Mouse (Mus musculus): Measurements from ENCODE around the gene Alb.

Gene Alb

GRCm38 (mm10) chr5:90499509-90499908 lies 38.8 kb downstream of the Alb start:
- DNase-seq: no peak

DNA sequence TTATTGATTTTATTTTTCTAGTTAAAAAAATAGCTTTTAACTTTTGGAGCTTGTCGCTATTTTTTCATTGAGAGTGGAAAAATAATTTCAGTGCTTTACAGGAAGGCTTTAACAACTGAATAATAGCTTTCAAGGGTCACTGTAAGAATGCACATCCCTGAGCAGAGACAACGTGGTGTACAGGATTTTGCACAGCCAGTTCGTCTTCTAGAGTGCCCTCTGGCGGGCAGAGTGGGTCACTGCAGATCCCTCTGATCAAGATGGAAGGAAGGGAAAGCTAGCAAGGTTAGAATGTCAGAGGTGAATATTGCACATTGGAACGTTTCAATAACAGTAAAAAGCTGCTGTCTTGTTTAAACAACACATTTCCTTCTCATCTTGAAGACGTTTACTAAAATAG lies 40.0 kb downstream of the Alb start:
- peak; percentile 81 to 86 for DNase-seq

DNA sequence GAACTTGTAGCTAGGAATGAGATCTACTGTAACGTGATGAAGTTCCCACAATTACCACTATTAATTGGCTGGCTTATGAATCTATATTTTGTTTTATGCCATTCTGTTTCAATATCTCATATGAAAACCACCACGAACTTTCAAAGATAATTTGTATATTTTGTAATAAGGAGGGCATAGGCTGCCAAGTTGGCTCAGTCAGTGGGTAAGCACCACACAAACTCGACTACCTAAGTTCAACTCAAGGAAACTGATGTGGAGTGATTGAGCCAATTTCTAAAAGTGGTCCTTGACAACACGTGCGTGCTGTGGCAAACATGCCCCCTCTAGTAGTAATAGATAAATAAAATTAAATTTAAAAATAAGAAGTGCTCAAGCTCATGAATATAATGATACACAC lies 41.1 kb downstream of the Alb start:
- DNase-seq: no peak

- DNase-seq: no peak
Measured at GRCm38 (mm10) chr5:90504742-90505141, 44.0 kb downstream of the Alb start.

DNA sequence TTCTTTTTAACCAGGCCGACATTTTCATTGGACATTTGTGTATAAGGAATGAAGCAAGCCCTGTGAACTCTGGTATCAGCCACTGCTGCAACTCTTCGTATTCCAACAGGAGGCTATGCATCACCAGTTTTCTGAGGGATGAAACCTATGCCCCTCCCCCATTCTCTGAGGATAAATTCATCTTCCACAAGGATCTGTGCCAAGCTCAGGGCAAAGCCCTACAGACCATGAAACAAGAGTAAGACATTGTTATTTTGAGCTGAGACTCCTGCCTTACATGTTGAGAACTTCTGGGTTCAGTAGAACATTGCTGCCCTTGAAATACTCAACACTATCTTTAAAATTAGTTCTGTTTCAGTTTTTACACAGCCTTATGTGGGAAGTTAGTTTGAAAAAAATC lies 45.8 kb downstream of the Alb start:
- no peak for DNase-seq

GRCm38 (mm10) chr5:90507411-90507949 lies 46.8 kb downstream of the Alb start:
- DNase-seq: no peak

DNA sequence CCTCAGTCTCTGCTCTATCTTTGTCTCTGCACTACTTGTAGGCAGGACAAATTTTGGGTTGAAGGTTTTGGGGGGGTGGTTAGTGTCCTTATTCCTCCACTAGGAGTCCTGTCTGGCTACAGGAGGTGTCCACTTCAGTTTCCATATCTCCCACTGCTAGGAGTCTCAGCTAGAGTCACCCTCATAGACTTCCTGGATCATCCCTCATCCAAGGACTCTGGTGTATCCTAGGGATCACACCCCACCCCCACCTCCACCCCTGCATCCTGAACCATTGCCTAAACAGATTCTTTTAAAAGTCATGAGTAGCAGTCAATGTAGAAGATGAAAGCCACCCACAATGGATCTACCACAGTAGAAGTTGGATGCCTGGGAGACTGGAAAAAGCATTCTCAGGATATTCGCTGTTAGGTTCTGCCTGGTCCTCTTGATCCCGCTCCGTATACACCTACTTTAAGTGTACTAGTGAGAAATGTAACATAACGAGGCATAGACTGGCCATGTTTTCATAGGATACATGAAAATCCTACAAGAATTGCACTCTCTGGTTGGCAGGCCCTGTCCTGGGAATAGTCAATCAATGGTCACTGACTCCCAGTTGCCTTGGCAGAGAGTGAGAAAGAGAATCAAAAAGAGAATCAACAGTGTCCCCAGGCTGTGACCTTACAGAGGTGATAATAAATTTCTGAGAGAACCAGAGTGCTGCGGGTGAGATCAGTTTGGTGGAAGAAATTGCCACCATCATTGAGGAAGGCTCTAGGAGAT lies 49.3 kb downstream of the Alb start:
- DNase-seq: no peak

GRCm38 (mm10) chr5:90512288-90512955 lies 51.7 kb downstream of the Alb start:
- no peak for DNase-seq

DNA sequence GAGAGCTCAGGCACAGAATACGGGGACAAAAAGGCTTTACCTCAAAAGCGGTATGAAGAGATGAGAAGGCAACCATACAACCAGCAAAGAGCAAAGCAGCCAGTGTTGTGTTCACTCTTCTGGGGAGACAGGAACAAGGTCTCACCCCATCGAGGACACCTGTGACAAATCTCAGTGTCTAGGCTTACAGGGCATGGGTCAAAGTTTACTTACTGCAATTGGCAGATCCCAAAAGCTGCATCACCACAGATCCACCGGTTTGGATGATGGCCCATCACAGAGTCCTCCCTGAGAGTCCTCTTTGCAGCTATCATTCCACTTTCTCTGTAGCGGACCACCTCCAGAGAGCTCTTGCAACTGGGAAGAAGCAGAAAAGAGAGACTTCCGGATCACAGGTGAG lies 54.9 kb downstream of the Alb start:
- no peak for DNase-seq

DNA sequence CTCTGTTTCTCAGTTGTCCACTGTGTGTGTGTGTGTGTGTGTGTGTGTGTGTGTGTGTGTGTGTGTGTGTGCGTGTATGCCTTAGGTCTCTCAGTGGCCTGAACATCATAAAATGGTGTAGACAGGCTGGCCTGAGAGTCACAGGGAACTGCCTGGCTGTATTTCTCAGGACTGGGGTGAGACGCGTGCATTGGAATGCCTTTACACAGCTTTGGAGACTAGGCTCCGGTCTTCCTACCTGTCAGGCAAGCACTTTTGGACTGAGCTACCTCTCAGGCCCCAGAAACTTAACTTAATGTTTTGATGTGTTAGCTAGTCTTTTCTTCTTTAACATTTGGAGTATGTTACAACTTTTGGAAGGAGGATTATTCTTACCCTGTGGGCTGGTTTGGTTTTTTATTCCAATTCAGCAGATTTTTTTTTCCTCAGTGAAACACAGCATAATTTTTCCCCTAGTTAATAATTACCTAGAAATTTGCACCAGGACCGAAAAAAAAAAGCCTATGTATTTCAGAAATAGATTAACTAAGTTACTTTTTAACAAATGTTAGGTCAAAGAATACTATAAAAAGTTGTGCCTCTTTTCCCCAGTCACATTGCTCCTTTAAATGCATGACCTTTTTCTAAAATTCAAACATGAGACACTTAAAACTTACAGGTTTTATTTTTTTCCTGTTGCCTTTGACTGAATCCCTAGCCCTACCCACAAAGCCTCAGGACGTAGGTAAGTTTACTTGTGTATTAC lies 57.8 kb downstream of the Alb start, which contains the start of gene Afm:
Gene Afm (plus strand): TSS at position 577 of the 745 bp plus-strand sequence.
- DNase-seq: no peak

All from cerebellum, postnatal 25 days (tissue).